Mouse (Mus musculus): Measurements from ENCODE around the gene Ero1l.

Ero1l gene

GRCm38 (mm10) chr14:45305852-45306251, 12.7 kb downstream of the Ero1l start:
- no peak for DNase-seq (ENCODE audit: low spot score in 2 of 2)

- no peak for DNase-seq (ENCODE audit: low spot score in 2 of 2)
Measured at GRCm38 (mm10) chr14:45304389-45304788, 14.2 kb downstream of the Ero1l start.

GRCm38 (mm10) chr14:45303939-45304338, 14.6 kb downstream of the Ero1l start:
- no peak for DNase-seq (ENCODE audit: low spot score in 2 of 2)

- DNase-seq (ENCODE audit: low spot score in 2 of 2): no peak
Measured at GRCm38 (mm10) chr14:45291608-45292007, 27.0 kb downstream of the Ero1l start.

- DNase-seq (ENCODE audit: low spot score in 2 of 2): no peak
Measured at GRCm38 (mm10) chr14:45282066-45282465, 36.5 kb downstream of the Ero1l start.

- DNase-seq (ENCODE audit: low spot score in 2 of 2): no peak
Measured at GRCm38 (mm10) chr14:45275816-45276215, 42.8 kb downstream of the Ero1l start.

- no peak for DNase-seq (ENCODE audit: low spot score in 2 of 2)
Measured at GRCm38 (mm10) chr14:45263831-45264592, 54.6 kb downstream of the Ero1l start.

- DNase-seq (ENCODE audit: low spot score in 2 of 2): no peak
Measured at GRCm38 (mm10) chr14:45251548-45252076, 67.0 kb downstream of the Ero1l start.

- DNase-seq (ENCODE audit: low spot score in 2 of 2): peak in 1 of 2 experiments; percentile 32
Measured at GRCm38 (mm10) chr14:45241613-45242012, 77.0 kb downstream of the Ero1l start.

- DNase-seq (ENCODE audit: low spot score in 2 of 2): no peak
Measured at GRCm38 (mm10) chr14:45239042-45239441, 79.5 kb downstream of the Ero1l start.
